In genomic region chr2:28274006-28274405, GRCm38 (mm10) we compare ENCODE assay signal across 24 mouse cellular contexts.
"Had no signal": no experiment of that assay in that cellular context is flagged by ENCODE, and none has a peak within 500 bp of the region (broad histone marks: within the 10 kb centered on the region; RNA-seq: fewer than 3 reads in every experiment).

No protein-coding gene starts in this region.

- H3K4me3 ChIP-seq: gastrocnemius, adult 2 months; heart, adult 2 months; heart, embryonic 12.5 days; hindbrain, embryonic 13.5 days; hindbrain, embryonic 15.5 days; kidney, embryonic 15.5 days; limb, embryonic 13.5 days; limb, embryonic 15.5 days; liver, embryonic 12.5 days had no signal

- H3K27ac ChIP-seq: gastrocnemius, adult 2 months; heart, adult 2 months; hindbrain, embryonic 13.5 days; hindbrain, embryonic 15.5 days; hindbrain, postnatal 0 days; kidney, embryonic 15.5 days; kidney, postnatal 0 days; limb, embryonic 13.5 days; limb, embryonic 15.5 days; liver, embryonic 12.5 days; liver, embryonic 14.5 days had no signal

- DNase-seq: gastrocnemius, adult 2 months; gastrocnemius, postnatal 10 days; gastrocnemius, postnatal 36 days; heart, adult 11 months; heart, adult 2 months; heart, postnatal 14 days; heart, postnatal 36 days; kidney, adult 11 months; kidney, adult 2 months; kidney, adult 9 months; kidney, postnatal 14 days; kidney, postnatal 36 days; layer of hippocampus, postnatal 36 days; lung, adult 18-20 months had no signal
